ENCODE assay signal across 25 mouse cellular contexts in genomic region chr2:158972178-158972577, GRCm38 (mm10).
"Had no signal": no experiment of that assay in that cellular context is flagged by ENCODE, and none has a peak within 500 bp of the region (broad histone marks: within the 10 kb centered on the region; RNA-seq: fewer than 3 reads in every experiment).

No protein-coding gene starts in this region.

- H3K36me3 ChIP-seq: heart, embryonic 13.5 days; heart, embryonic 15.5 days; hindbrain, embryonic 13.5 days; hindbrain, embryonic 15.5 days; kidney, embryonic 15.5 days; limb, embryonic 10.5 days; limb, embryonic 12.5 days had no signal

- DNase-seq: gastrocnemius, postnatal 14 days; gastrocnemius, postnatal 36 days; heart, adult 11 months; heart, adult 2 months; heart, postnatal 14 days; heart, postnatal 36 days; kidney, adult 11 months; kidney, adult 2 months; kidney, adult 9 months; kidney, postnatal 14 days; kidney, postnatal 36 days; layer of hippocampus, adult 9-11 months; liver had no signal

- H3K27ac ChIP-seq: heart, adult 2 months; heart, embryonic 13.5 days; heart, embryonic 15.5 days; hindbrain, embryonic 13.5 days; hindbrain, embryonic 15.5 days; kidney, embryonic 15.5 days; kidney, postnatal 0 days; left cerebral cortex, adult 2 months; limb, embryonic 10.5 days; limb, embryonic 12.5 days had no signal

- H3K4me1 ChIP-seq: heart, embryonic 13.5 days; heart, embryonic 15.5 days; hindbrain, embryonic 13.5 days; hindbrain, embryonic 15.5 days; kidney, embryonic 15.5 days; limb, embryonic 10.5 days; limb, embryonic 12.5 days had no signal

- H3K4me3 ChIP-seq: heart, adult 2 months; heart, embryonic 13.5 days; heart, embryonic 15.5 days; hindbrain, embryonic 13.5 days; hindbrain, embryonic 15.5 days; kidney, embryonic 15.5 days; left cerebral cortex, adult 2 months; limb, embryonic 10.5 days; limb, embryonic 12.5 days had no signal

- H3K9ac ChIP-seq: heart, embryonic 13.5 days; heart, embryonic 15.5 days; hindbrain, embryonic 13.5 days; hindbrain, embryonic 15.5 days; kidney, embryonic 15.5 days; limb, embryonic 12.5 days had no signal

- ATAC-seq: intestine, embryonic 16.5 days had no signal

- H3K27me3 ChIP-seq: heart, embryonic 13.5 days; heart, embryonic 15.5 days; hindbrain, embryonic 13.5 days; hindbrain, embryonic 15.5 days; kidney, embryonic 15.5 days; limb, embryonic 12.5 days had no signal

- H3K9me3 ChIP-seq: heart, embryonic 13.5 days; heart, embryonic 15.5 days; hindbrain, embryonic 13.5 days; hindbrain, embryonic 15.5 days; kidney, embryonic 15.5 days; limb, embryonic 10.5 days; limb, embryonic 12.5 days had no signal

- H3K4me2 ChIP-seq: heart, embryonic 11.5 days; heart, embryonic 13.5 days; heart, embryonic 15.5 days; hindbrain, embryonic 13.5 days; hindbrain, embryonic 15.5 days; kidney, embryonic 15.5 days; limb, embryonic 12.5 days; liver, embryonic 11.5 days had no signal
